Comparison of ENCODE assay signal across 8 mouse cellular contexts in genomic region chr15:83149196-83150072, GRCm38 (mm10). TPM values are rescaled to one million over a fixed set of nuclear protein-coding genes. Genes with fewer than 3 reads are reported as not detected.
DNase-seq lines count a peak whose midpoint lies in the region; ATAC-seq and TF ChIP-seq lines count a peak whose summit lies in the region.

TSS of gene Poldip3 (minus strand) at chr15:83149384.

- CTCF ChIA-PET in Patski (lab: Charles Lee), result no interaction called here

- TF ChIP-seq CTCF in Patski (IDR thresholded peaks at IDR 0.05), result no peak

- H3K27me3 ChIP-seq in Patski, result no peaks in the 10 kb centered on the region
- no peaks in the 10 kb centered on the region for H3K27me3 ChIP-seq in hindbrain, embryonic 14.5 days (ENCODE audit: control insufficient read depth, insufficient read depth, low read length)

- H3K4me1 ChIP-seq in hindbrain, embryonic 14.5 days (replicated peaks; ENCODE audit: control insufficient read depth, insufficient read depth, low read length), result peaks cover 10% of the 10 kb centered on the region

- peak within 1 kb of the TSS; percentile 93 for H3K4me2 ChIP-seq in hindbrain, embryonic 14.5 days (replicated peaks)

- peak within 1 kb of the TSS; percentile 89 for H3K9ac ChIP-seq in hindbrain, embryonic 14.5 days

- peak within 1 kb of the TSS; percentile 82 for H3K4me3 ChIP-seq in hindbrain, embryonic 14.5 days (replicated peaks; ENCODE audit: low read length)

- no peaks in the 10 kb centered on the region for H3K9me3 ChIP-seq in hindbrain, embryonic 14.5 days (ENCODE audit: control insufficient read depth, low read length)

- POLR2A ChIA-PET in Patski (lab: Charles Lee), result interaction anchor here (0.6 to 1.6 kb wide), 8 partner anchors 9 to 195 kb away, joined by 3 to 6 read pairs (median 3); partner anchors contain the start of gene Cyb5r3

- ATAC-seq in Patski, result peak; percentile 79
- peak; percentile 94 for ATAC-seq in hindbrain, embryonic 14.5 days (ENCODE audit: low FRiP score)

- in situ Hi-C loops in Patski (cut with MboI; ENCODE audit: low pct_unique_long_range_greater_than_20kb), result loop anchor here (5.0 kb wide), 1 partner anchor 53 kb away; no protein-coding TSS in a partner anchor

- WGBS in hindbrain, embryonic 14.5 days, result under 1% methylated on average over 56 of the region's 56 CpGs

- DNase-seq in Patski (ENCODE audit: low read depth, low spot score), result peak; percentile 91
- DNase-seq in cerebellum, postnatal 14 days, result peak; percentile 99
- DNase-seq in frontal cortex, postnatal 25 days (ENCODE audit: low spot score in 2 of 2), result peak; percentile 98 to 99
- peak; percentile 99 for DNase-seq in hindbrain, embryonic 14.5 days (ENCODE audit: low spot score)
- DNase-seq in layer of hippocampus, postnatal 36 days, result peak; percentile 97 to 98
- peak; percentile 99 for DNase-seq in lung, postnatal 36 days
- DNase-seq in retina, postnatal 1 day, result peak; percentile 99
- DNase-seq in urinary bladder, adult 18-20 months (ENCODE audit: low spot score in 2 of 2), result peak; percentile 95 to 98

- H3K27ac ChIP-seq in hindbrain, embryonic 14.5 days, result peak within 1 kb of the TSS; percentile 98

- peaks cover 22% of the 10 kb centered on the region for H3K36me3 ChIP-seq in hindbrain, embryonic 14.5 days (replicated peaks; ENCODE audit: control insufficient read depth, insufficient read depth)

RNA-seq across cellular contexts. Expression of gene Poldip3, which starts in this region (rescaled TPM):
- 97.2 TPM for polyA plus RNA-seq in Patski (2021)
- polyA plus RNA-seq in hindbrain, embryonic 14.5 days (2014; fragmentation: Nextera tagmentation; extraction: Ambion mirVana), result 143 and 145 TPM in 2 replicates
- total RNA-seq in layer of hippocampus, postnatal 36 days (2021), result 10 to 100 TPM; 81.4 to 92.1 TPM

Comparison
In these comparisons a context has a peak if more than half of its experiments do, and no peak if none do; other contexts are left out.
1. Peak in every context shown above with its lines: DNase-seq, ATAC-seq, H3K4me3 ChIP-seq and H3K27ac ChIP-seq.